ENCODE assay signal across 31 mouse cellular contexts in genomic region chr19:49267864-49268480, GRCm38 (mm10).
DNase-seq lines count a peak whose midpoint lies in the region; ATAC-seq and TF ChIP-seq lines count a peak whose summit lies in the region.
"Had no signal": no experiment of that assay in that cellular context is flagged by ENCODE, and none has a peak within 500 bp of the region (broad histone marks: within the 10 kb centered on the region; RNA-seq: fewer than 3 reads in every experiment).

No protein-coding gene starts in this region.

- ATAC-seq in lung, embryonic 16.5 days (ENCODE audit: low read depth), result peak; percentile 94
- peak; percentile 59 for ATAC-seq in lung, postnatal 0 days
- ATAC-seq: forebrain, embryonic 16.5 days; liver, embryonic 12.5 days; liver, postnatal 0 days; Patski had no signal

- no peaks in the 10 kb centered on the region for H3K27me3 ChIP-seq in lung, embryonic 16.5 days (ENCODE audit: control insufficient read depth, insufficient read depth, low read depth, low read length)
- H3K27me3 ChIP-seq in lung, postnatal 0 days (replicated peaks; ENCODE audit: insufficient read depth, low read length), result no peaks in the 10 kb centered on the region
- H3K27me3 ChIP-seq: embryonic facial prominence, embryonic 13.5 days; heart, embryonic 12.5 days; kidney, embryonic 15.5 days; limb, embryonic 12.5 days; liver, embryonic 12.5 days; megakaryocyte, embryonic 14.5 days; midbrain, embryonic 12.5 days; neural tube, embryonic 12.5 days had no signal

- DNase-seq in heart, postnatal 4 days, result peak; percentile 4
- no peak for DNase-seq in heart, adult 8-10 months (ENCODE audit: low spot score)
- no peak for DNase-seq in lung, adult 2 months
- peak; percentile 52 for DNase-seq in lung, postnatal 0 days (ENCODE audit: low spot score)
- DNase-seq in lung, postnatal 4 days, result peak; percentile 10 to 40
- DNase-seq in gastrocnemius, postnatal 10 days, result no peak
- no peak for DNase-seq in yolk sac, embryonic 10.5 days (ENCODE audit: low spot score)
- DNase-seq: adrenal gland, postnatal 25 days; B cell, adult 2 months; cerebellum, adult 11-12 months; cerebellum, adult 9-11 months; gastrocnemius, adult 2 months; kidney, adult 11 months; kidney, postnatal 36 days; liver, postnatal 0 days; right cerebral cortex, postnatal 4 days had no signal

- H3K36me3 ChIP-seq in lung, embryonic 16.5 days (ENCODE audit: control insufficient read depth, insufficient read depth, low read length), result no peaks in the 10 kb centered on the region
- no peaks in the 10 kb centered on the region for H3K36me3 ChIP-seq in lung, postnatal 0 days (ENCODE audit: insufficient read depth, low read length)
- H3K36me3 ChIP-seq: embryonic facial prominence, embryonic 13.5 days; heart, embryonic 12.5 days; kidney, embryonic 15.5 days; limb, embryonic 12.5 days; liver, embryonic 12.5 days; midbrain, embryonic 12.5 days; neural tube, embryonic 12.5 days had no signal

- H3K27ac ChIP-seq in lung, embryonic 16.5 days (ENCODE audit: low read length), result peak overlapping the region; percentile 58
- no peak overlapping the region for H3K27ac ChIP-seq in lung, postnatal 0 days (ENCODE audit: low read length)
- H3K27ac ChIP-seq: embryonic facial prominence, embryonic 13.5 days; gastrocnemius, adult 2 months; hindbrain, embryonic 14.5 days; kidney, embryonic 15.5 days; layer of hippocampus, adult 2 months; left cerebral cortex, adult 2 months; limb, embryonic 12.5 days; liver, embryonic 12.5 days; midbrain, embryonic 12.5 days; neural tube, embryonic 12.5 days had no signal

- no peak for TF ChIP-seq POLR2A in lung, adult 2 months (IDR thresholded peaks at IDR 0.05; ENCODE audit: borderline replicate concordance, extremely low read depth, low read depth, low read length)

- WGBS in lung, embryonic 16.5 days, result 31% methylated on average over 8 of the region's 8 CpGs
- WGBS in lung, adult 2 months, result 35% methylated on average over 8 of the region's 8 CpGs
- WGBS in lung, postnatal 0 days, result 34% methylated on average over 8 of the region's 8 CpGs

- no peak overlapping the region for H3K9ac ChIP-seq in lung, embryonic 16.5 days (ENCODE audit: low read length)
- no peak overlapping the region for H3K9ac ChIP-seq in lung, postnatal 0 days (replicated peaks; ENCODE audit: low read depth)
- H3K9ac ChIP-seq: embryonic facial prominence, embryonic 13.5 days; heart, embryonic 12.5 days; hindbrain, embryonic 14.5 days; kidney, embryonic 15.5 days; limb, embryonic 12.5 days; liver, embryonic 12.5 days; liver, postnatal 0 days; midbrain, embryonic 12.5 days; neural tube, embryonic 12.5 days had no signal

- H3K9me3 ChIP-seq in lung, embryonic 16.5 days (ENCODE audit: control insufficient read depth, low read length), result no peaks in the 10 kb centered on the region
- H3K9me3 ChIP-seq in lung, postnatal 0 days (ENCODE audit: low read length), result no peaks in the 10 kb centered on the region
- H3K9me3 ChIP-seq: embryonic facial prominence, embryonic 13.5 days; heart, embryonic 12.5 days; kidney, embryonic 15.5 days; limb, embryonic 12.5 days; liver, embryonic 12.5 days; midbrain, embryonic 12.5 days; neural tube, embryonic 12.5 days had no signal

- TF ChIP-seq CTCF in lung, adult 2 months (IDR thresholded peaks at IDR 0.05; ENCODE audit: insufficient read depth, low read length), result no peak
- TF ChIP-seq CTCF in lung, postnatal 0 days (IDR thresholded peaks at IDR 0.05), result no peak

- peaks cover 4% of the 10 kb centered on the region; the same call in 1 of the 2 replicates for H3K4me1 ChIP-seq in lung, embryonic 16.5 days (replicated peaks; ENCODE audit: control insufficient read depth, insufficient read depth, low read length)
- no peaks in the 10 kb centered on the region for H3K4me1 ChIP-seq in lung, adult 2 months (ENCODE audit: control insufficient read depth, insufficient read depth, low read length)
- H3K4me1 ChIP-seq in lung, postnatal 0 days (ENCODE audit: insufficient read depth, low read depth, low read length), result no peaks in the 10 kb centered on the region
- H3K4me1 ChIP-seq: embryonic facial prominence, embryonic 13.5 days; heart, embryonic 12.5 days; kidney, embryonic 15.5 days; limb, embryonic 12.5 days; liver, embryonic 12.5 days; megakaryocyte, embryonic 14.5 days; midbrain, embryonic 12.5 days; neural tube, embryonic 12.5 days had no signal

- TF ChIP-seq EP300 in lung, postnatal 0 days (IDR thresholded peaks at IDR 0.05), result 0 out of 2 replicates have a peak, but pooled peaks have one; percentile 38

- no peak overlapping the region for H3K4me3 ChIP-seq in lung, embryonic 16.5 days (ENCODE audit: low read length)
- H3K4me3 ChIP-seq in lung, adult 2 months (replicated peaks; ENCODE audit: extremely low read depth, low read depth, low read length), result no peak overlapping the region
- no peak overlapping the region for H3K4me3 ChIP-seq in lung, postnatal 0 days (ENCODE audit: low read depth, low read length)
- H3K4me3 ChIP-seq: embryonic facial prominence, embryonic 13.5 days; gastrocnemius, adult 2 months; heart, embryonic 12.5 days; kidney, embryonic 15.5 days; layer of hippocampus, adult 2 months; left cerebral cortex, adult 2 months; limb, embryonic 12.5 days; liver, embryonic 12.5 days; megakaryocyte, embryonic 14.5 days; midbrain, embryonic 12.5 days; myocyte; neural tube, embryonic 12.5 days had no signal

- no peak overlapping the region for H3K4me2 ChIP-seq in lung, embryonic 16.5 days (ENCODE audit: low read depth, low read length)
- H3K4me2 ChIP-seq in lung, postnatal 0 days (replicated peaks; ENCODE audit: low read depth, low read length), result no peak overlapping the region
- H3K4me2 ChIP-seq: embryonic facial prominence, embryonic 13.5 days; heart, embryonic 12.5 days; hindbrain, embryonic 14.5 days; kidney, embryonic 15.5 days; limb, embryonic 12.5 days; liver, embryonic 12.5 days; midbrain, embryonic 12.5 days; neural tube, embryonic 12.5 days had no signal

Comparison
In these comparisons a context has a peak if more than half of its experiments do, and no peak if none do; other contexts are left out.
1. DNase-seq: peak in heart, postnatal 4 days (single experiment), lung, postnatal 0 days (single experiment) and lung, postnatal 4 days (2 of 2); none in heart, adult 8-10 months (single experiment), lung, adult 2 months (single experiment), gastrocnemius, postnatal 10 days (single experiment) and yolk sac, embryonic 10.5 days (single experiment).